Mouse (Mus musculus): ENCODE measurements around the gene Btbd18. TPM values are rescaled to one million over a fixed set of nuclear protein-coding genes. Genes with fewer than 3 reads are reported as not detected.

Btbd18 gene
- polyA plus RNA-seq (2015; fragmentation: Nextera tagmentation; extraction: Ambion mirVana) = 0.26 and 0.34 TPM in 2 replicates

DNA sequence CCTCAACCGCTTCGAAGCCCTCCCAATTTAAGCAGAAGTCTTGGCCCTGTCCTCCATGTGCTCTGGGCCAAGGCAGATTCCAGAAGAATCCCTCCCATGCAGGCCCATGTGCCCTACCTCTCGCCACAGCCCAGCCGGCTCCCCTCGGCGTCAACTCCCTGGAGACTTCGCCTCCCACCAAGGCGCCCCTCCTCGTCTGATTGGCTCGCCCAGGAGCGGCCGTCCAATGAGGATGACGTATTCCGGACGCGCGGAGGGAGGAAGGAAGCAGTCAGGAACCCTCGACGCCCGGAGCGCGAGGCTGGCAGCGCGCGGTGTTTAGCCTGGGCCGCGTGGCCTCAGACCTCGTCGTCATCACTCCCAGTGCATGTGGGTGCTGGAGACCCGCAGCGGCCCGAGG, at the start of gene Btbd18:
Gene Btbd18 (plus strand): TSS at position 274 of the 400 bp plus-strand sequence.
- H3K9ac ChIP-seq = no peak within 1 kb of the TSS
- no peak for ATAC-seq (replicated peaks; ENCODE audit: low FRiP score)
- H3K27me3 ChIP-seq = no peaks in the 10 kb centered on the region
- H3K4me2 ChIP-seq = no peak within 1 kb of the TSS
- H3K4me3 ChIP-seq (replicated peaks) = no peak within 1 kb of the TSS
- H3K36me3 ChIP-seq = no peaks in the 10 kb centered on the region
- 90% methylated on average over 32 of the region's 32 CpGs for WGBS
- no peaks in the 10 kb centered on the region for H3K9me3 ChIP-seq (replicated peaks)
- no peak within 1 kb of the TSS for H3K27ac ChIP-seq
- H3K4me1 ChIP-seq = no peaks in the 10 kb centered on the region

DNA sequence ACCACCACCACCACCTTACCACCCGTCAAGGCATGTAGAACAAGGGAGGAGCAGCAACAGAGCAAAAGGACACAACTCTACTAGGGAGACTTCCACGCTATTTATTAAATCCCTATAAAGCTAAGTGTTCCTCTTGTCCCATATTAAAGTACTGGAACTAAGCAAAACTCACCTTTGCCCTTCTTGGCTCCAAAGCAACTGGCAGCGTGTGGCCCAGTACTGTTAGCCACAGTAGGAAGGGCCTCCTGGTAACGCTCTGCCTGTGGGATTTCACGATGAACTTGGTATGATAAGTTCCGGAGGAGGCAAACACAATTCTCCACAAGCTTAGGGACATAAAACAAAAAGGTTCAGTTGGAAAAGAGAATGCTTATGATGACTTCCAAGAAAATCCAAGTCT, 46.1 kb upstream of the Btbd18 start:
- H3K9ac ChIP-seq = no peak overlapping the region
- no peak overlapping the region for H3K4me2 ChIP-seq
- H3K36me3 ChIP-seq = peaks cover 99% of the 10 kb centered on the region
- H3K4me3 ChIP-seq (replicated peaks) = no peak overlapping the region
- H3K4me1 ChIP-seq = no peaks in the 10 kb centered on the region
- ATAC-seq (replicated peaks; ENCODE audit: low FRiP score) = no peak
- WGBS = 95% methylated on average over 6 of the region's 6 CpGs
- no peak overlapping the region for H3K27ac ChIP-seq
- H3K9me3 ChIP-seq (replicated peaks) = no peaks in the 10 kb centered on the region
- H3K27me3 ChIP-seq = no peaks in the 10 kb centered on the region

DNA sequence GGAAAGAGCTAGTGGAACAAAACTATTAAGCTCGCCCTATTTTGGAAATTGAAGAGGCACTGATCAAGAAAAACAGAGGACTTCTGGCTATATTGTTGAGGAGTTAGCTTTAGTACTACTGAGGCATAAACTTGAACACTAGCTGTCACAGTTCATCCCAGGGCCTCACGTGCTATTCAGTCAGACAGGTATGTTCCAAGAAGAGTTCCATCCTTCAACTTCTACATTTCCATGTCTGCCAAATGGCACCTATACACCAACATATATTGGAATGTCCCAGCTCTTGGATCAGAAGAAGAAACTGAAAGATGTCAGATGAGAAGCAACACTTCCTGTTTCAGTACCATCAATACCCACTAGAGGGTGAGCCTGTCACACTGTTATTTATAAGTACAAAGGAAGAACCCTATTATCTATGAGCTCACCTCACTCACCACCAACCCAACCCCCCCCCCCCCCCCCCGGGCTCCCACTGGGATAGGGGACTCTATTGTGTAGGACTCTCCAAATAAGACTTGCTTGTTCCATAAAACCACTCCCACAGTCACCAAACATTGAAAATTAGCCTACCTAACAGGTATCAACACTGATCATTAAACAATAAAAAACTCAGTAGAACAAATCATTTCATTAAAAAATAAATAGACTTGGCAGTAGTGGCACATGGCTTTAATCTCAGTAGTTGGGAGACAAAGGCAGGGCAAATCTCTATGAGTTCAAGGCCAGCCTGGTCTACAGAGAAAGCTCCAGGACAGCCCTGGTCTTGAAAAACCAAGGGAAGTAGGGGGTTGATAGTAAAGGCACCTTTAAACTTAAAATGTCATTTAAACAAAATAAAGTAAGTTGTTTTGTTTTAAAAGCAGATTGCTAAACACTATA, 41.0 kb upstream of the Btbd18 start:
- Histone ChIP-seq H3K4me1 (no peaks in the 10 kb centered on the region), H3K36me3 (peaks cover 87% of the 10 kb centered on the region), H3K27me3 (no peaks in the 10 kb centered on the region), H3K27ac (no peak overlapping the region), H3K4me3 (replicated peaks) (no peak overlapping the region), H3K9me3 (replicated peaks) (no peaks in the 10 kb centered on the region), H3K4me2 (no peak overlapping the region), H3K9ac (no peak overlapping the region)
- ATAC-seq (replicated peaks; ENCODE audit: low FRiP score) = no peak
- 68% methylated on average over 3 of the region's 3 CpGs for WGBS

DNA sequence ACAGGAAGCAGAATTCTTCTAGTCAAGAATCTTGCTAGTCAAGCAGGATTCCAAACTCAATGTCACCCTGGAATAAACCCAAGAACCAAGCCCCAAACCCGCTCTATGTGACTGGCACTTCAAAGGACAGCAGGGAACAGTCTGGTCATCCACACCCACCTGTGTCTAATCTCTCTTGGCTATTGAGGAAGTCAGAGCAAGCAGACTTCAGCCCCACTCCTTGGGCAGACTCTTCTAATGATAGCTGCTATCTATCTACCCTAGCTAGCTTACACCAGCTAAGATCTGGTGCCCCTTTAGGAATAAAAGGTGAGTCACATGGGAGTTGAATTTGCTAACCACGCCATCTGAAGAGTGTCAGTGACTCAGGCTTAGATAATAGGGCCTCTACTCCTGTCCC, 40.0 kb upstream of the Btbd18 start:
- ATAC-seq (replicated peaks; ENCODE audit: low FRiP score) = no peak
- no peaks in the 10 kb centered on the region for H3K4me1 ChIP-seq
- no peaks in the 10 kb centered on the region for H3K27me3 ChIP-seq
- no peak overlapping the region for H3K4me2 ChIP-seq
- H3K9me3 ChIP-seq (replicated peaks) = no peaks in the 10 kb centered on the region
- 78% methylated on average over 2 of the region's 2 CpGs for WGBS
- peaks cover 81% of the 10 kb centered on the region for H3K36me3 ChIP-seq
- no peak overlapping the region for H3K4me3 ChIP-seq (replicated peaks)
- no peak overlapping the region for H3K9ac ChIP-seq
- H3K27ac ChIP-seq = peak overlapping the region; percentile 33; the same call in 1 of the 2 replicates

DNA sequence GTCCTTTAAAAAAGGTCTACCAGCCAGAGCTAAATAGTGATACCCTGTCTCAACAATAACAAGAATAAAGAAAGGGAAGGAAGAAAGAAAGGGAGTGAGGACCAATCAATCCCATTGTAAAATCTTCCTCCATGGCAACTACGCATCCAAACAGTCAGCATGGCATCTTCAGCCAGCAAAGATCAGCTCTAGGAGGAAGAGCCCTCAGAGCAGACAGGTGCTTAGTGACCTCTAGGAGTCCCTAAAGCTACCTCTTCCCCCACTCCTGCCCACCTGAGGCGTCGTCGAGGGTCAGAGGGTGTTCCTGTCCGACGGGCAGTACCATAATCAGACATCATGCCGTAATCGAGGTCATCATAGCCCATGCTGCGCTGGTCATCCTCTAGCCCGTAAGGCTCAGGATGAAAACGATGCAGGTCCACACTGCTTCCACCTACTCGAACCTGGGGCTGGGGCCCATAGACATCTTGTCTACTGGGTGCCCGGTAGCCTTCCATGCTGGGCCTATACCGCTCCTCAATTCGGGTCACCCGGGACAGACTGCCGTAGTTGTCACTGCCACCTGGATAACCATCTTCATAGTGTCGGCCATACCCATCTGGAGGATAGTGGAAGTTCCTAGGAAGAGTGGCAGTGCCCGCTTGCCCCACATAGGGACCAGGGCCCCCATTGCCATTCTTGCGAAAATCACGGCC, 39.1 kb upstream of the Btbd18 start:
- peak; percentile 27; the same call in 1 of the 2 replicates for ATAC-seq (replicated peaks; ENCODE audit: low FRiP score)
- H3K36me3 ChIP-seq = peaks cover 77% of the 10 kb centered on the region
- WGBS = 94% methylated on average over 21 of the region's 21 CpGs

DNA sequence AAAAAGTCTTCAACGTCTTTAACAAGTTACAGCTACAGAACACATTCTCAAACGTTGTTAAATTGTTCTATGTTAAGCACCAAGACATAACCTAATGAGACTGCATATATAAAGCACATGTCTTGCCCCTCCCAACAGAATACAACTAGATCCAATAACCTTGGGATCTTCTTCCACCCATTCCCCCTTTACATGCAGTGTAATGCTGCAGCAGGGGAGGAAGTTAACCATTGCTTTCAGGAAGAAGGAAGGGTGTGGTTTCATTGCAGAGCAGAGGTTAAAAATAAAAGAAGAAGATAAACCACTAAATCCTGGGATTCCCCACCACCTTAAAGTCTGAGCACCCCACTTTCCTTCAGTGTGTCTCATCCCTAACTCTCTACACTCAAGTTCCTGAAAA, 36.2 kb upstream of the Btbd18 start:
- no peak overlapping the region for H3K9ac ChIP-seq
- no peak for ATAC-seq (replicated peaks; ENCODE audit: low FRiP score)
- peaks cover 48% of the 10 kb centered on the region for H3K36me3 ChIP-seq
- H3K9me3 ChIP-seq (replicated peaks) = no peaks in the 10 kb centered on the region
- peaks cover 18% of the 10 kb centered on the region for H3K4me1 ChIP-seq
- no peak overlapping the region for H3K27ac ChIP-seq
- H3K4me2 ChIP-seq = no peak overlapping the region
- no peak overlapping the region for H3K4me3 ChIP-seq (replicated peaks)
- WGBS = 73% methylated on average over 2 of the region's 2 CpGs
- no peaks in the 10 kb centered on the region for H3K27me3 ChIP-seq

More for the DNA sequence above, 39.1 kb upstream of the Btbd18 start:
- no peak overlapping the region for H3K4me2 ChIP-seq
- H3K4me3 ChIP-seq (replicated peaks) = no peak overlapping the region
- no peaks in the 10 kb centered on the region for H3K27me3 ChIP-seq
- H3K9me3 ChIP-seq (replicated peaks) = no peaks in the 10 kb centered on the region
- no peaks in the 10 kb centered on the region for H3K4me1 ChIP-seq
- no peak overlapping the region for H3K9ac ChIP-seq
- no peak overlapping the region for H3K27ac ChIP-seq

DNA sequence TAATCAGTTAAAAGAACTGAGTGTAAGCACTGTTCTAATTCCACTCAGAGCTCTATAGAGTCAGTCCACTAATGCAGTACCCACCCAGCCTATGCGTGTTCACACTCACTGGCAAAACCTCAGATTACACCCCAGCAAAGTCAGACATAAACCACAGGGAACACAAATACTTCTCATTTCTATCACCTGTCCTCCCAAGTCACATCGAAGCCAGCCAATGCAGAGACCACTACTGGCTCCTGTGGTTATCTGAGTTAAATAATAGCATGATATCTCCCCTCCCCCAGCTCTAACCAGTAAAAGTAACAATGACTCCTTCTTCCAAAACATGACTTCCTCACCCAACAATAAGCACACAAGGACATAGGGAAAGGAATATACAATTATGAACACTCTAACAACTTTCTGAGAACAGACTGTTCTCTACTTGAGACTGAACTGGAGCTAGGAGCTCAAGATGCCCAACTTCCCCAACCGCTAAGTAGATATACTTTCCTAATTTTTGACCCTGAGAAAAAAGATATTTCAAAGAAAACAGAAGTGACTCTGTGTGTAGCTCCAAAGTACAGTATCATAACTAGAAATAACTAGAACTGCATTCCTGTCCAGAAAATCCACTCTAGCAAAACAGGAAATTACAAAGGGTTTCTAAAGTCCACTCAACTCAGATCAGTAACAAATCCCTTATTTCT, 35.3 kb upstream of the Btbd18 start:
- no peak for ATAC-seq (replicated peaks; ENCODE audit: low FRiP score)
- Histone ChIP-seq H3K4me2 (no peak overlapping the region), H3K27ac (0 out of 2 replicates have a peak overlapping the region, but pooled peaks have one; percentile 20), H3K36me3 (peaks cover 50% of the 10 kb centered on the region), H3K9ac (no peak overlapping the region), H3K27me3 (no peaks in the 10 kb centered on the region), H3K4me1 (peaks cover 22% of the 10 kb centered on the region), H3K9me3 (replicated peaks) (no peaks in the 10 kb centered on the region), H3K4me3 (replicated peaks) (no peak overlapping the region)
- WGBS = 85% methylated on average over 3 of the region's 3 CpGs

DNA sequence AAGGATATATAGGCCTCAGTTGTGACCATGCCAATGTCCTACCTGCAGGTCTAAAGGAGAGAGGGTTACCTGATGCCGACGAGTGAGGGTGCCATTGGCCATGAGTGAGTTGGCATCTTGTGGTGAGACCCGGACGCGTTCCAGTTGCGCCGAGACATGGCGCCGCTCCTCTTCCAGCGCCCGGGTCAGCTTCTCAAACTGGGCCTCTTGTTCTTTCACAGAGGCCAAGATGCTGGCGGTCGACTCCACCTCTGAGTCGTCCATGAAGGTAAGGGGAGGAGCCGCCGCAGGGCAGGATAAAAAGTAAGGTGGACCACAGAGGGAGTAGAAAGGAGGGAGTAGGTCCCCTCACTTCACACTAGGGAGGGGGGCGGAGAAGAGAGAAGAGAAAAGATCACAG, 34.7 kb upstream of the Btbd18 start:
- H3K36me3 ChIP-seq = peaks cover 48% of the 10 kb centered on the region
- no peaks in the 10 kb centered on the region for H3K27me3 ChIP-seq
- 94% methylated on average over 17 of the region's 17 CpGs for WGBS
- ATAC-seq (replicated peaks; ENCODE audit: low FRiP score) = no peak
- H3K4me3 ChIP-seq (replicated peaks) = no peak overlapping the region
- 0 out of 2 replicates have a peak overlapping the region, but pooled peaks have one; percentile 20 for H3K27ac ChIP-seq
- H3K9ac ChIP-seq = no peak overlapping the region
- H3K4me2 ChIP-seq = no peak overlapping the region
- H3K9me3 ChIP-seq (replicated peaks) = no peaks in the 10 kb centered on the region
- peaks cover 23% of the 10 kb centered on the region for H3K4me1 ChIP-seq

DNA sequence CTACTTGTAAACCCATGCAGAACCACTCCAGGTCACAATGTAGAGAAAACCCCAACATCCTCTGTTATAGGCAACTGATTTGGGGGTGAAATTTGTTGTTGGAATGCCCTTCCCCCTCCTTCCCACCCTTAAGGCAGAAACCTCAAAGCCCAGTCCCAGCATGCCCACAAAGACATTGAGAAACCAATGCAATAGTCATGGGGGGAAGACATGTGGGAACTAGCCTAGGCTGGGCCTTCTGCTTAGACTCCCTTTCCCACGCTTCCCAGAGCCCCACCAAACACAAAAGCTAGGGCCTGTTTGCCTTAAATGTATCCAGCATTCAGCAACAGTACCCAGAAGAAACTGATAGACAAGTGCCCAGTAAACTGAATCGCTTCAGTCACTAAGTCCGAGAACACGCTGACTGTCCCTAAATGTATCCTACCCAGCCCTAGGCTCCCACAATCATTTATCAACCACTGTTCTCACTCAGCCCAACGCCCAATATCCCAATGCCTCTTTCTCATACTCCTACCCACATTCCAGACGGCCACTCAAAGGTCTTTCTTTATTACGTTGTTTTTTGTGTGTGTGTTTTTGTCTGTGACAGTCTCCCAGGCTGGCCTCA, 32.4 kb upstream of the Btbd18 start:
- Histone ChIP-seq H3K4me1 (peaks cover 26% of the 10 kb centered on the region), H3K36me3 (peaks cover 30% of the 10 kb centered on the region), H3K4me3 (replicated peaks) (no peak overlapping the region), H3K27ac (peak overlapping the region; percentile 29; the same call in 1 of the 2 replicates), H3K9ac (no peak overlapping the region), H3K9me3 (replicated peaks) (no peaks in the 10 kb centered on the region), H3K4me2 (no peak overlapping the region), H3K27me3 (no peaks in the 10 kb centered on the region)
- 53% methylated on average over 7 of the region's 7 CpGs for WGBS
- ATAC-seq (replicated peaks; ENCODE audit: low FRiP score) = peak; percentile 22; the same call in 1 of the 2 replicates

DNA sequence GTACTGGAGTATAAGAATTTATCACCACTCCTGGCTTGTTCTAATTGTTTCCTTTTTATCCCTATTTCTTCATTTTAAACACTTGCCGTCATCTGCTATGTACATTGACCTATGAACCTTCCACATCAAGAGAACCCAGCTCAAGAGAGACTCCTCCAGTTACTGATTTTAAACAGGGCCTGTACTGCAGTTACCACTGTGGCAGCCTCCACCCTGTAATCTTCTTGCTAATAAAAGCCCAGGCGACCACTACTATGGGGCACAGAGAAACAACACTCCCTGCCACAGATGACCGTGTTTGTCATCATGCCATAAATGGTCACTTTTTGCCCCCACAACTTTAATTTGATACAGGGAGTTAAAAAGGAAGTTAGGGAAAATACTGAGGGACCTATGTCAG, 31.8 kb upstream of the Btbd18 start:
- Histone ChIP-seq H3K4me3 (replicated peaks) (no peak overlapping the region), H3K36me3 (peaks cover 26% of the 10 kb centered on the region), H3K4me2 (no peak overlapping the region), H3K27me3 (no peaks in the 10 kb centered on the region), H3K9me3 (replicated peaks) (no peaks in the 10 kb centered on the region), H3K4me1 (peaks cover 30% of the 10 kb centered on the region), H3K9ac (no peak overlapping the region), H3K27ac (peak overlapping the region; percentile 29)
- 23% methylated on average over 3 of the region's 3 CpGs for WGBS
- ATAC-seq (replicated peaks; ENCODE audit: low FRiP score) = 0 out of 2 replicates have a peak, but pooled peaks have one; percentile 65

DNA sequence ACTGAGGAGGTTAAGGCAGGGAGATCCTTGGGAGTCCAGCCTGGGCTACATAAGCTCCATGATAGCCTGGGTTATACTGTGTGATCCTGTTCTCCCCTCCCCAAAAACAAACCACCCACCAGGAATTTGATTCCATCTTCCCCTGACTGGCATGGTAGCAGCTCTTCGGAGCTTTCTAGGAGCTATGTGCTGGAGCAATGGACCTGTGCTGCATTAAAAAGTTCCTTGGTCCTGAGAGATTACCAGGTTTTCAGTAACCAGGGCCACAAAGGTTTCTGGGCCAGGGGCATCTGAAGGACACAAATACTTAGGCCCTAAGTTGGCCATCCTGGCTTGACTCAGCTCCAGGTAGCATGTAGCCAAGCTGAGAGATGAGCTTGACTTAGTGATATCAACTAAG, 26.9 kb upstream of the Btbd18 start:
- H3K27ac ChIP-seq = peak overlapping the region; percentile 85; the same call in 1 of the 2 replicates
- peaks cover 65% of the 10 kb centered on the region for H3K4me1 ChIP-seq
- ATAC-seq (replicated peaks; ENCODE audit: low FRiP score) = no peak
- H3K9ac ChIP-seq = no peak overlapping the region
- WGBS = 97% methylated on average over 1 of the region's 1 CpGs
- no peaks in the 10 kb centered on the region for H3K27me3 ChIP-seq
- no peak overlapping the region for H3K4me2 ChIP-seq
- no peak overlapping the region for H3K4me3 ChIP-seq (replicated peaks)
- H3K9me3 ChIP-seq (replicated peaks) = no peaks in the 10 kb centered on the region
- H3K36me3 ChIP-seq = peaks cover 13% of the 10 kb centered on the region

Measured in kidney, embryonic 15.5 days (tissue).